7 mouse cellular contexts compared by ENCODE assay signal in the genomic region with DNA sequence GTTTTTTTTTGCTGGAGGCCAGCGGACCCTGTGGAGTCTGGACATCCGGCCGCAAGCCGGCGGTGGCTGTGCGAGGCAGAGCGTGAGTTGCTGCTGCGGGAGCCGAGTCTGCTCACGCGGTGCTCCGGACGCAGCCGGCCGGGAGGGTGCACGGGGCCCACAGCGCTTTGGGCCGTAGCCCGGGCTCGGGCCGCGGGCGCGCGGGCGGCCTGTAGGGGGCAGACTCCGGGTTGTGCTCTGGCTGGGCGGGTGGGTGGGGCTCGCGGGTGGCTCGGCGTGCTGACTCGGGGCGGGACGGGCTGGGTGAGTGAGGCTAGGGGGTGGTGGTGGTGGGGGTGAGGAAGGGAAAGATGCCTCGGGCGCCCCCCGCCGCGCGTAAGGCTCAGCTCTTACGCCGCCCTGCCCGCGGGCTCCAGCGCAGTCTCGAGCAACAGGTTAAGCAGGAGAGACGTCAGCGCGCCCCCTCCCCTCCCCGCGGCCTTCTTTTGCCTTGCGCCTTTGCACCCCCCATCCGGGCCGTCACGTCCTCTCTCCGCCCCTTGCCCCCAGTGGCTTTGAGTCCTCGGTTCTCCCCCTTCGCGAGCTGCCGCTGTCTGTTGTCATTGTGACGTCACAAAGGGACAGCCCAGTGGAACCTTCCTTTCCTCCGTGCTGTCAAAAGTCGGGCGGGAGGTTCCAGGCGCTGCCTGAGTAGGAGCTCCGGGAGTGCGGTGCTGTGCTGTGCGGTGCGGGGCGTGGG. TPM values are rescaled to one million over a fixed set of nuclear protein-coding genes. Genes with fewer than 3 reads are reported as not detected.
DNase-seq lines count a peak whose midpoint lies in the region; ATAC-seq lines count a peak whose summit lies in the region.

No protein-coding gene starts in this region.

- H3K27me3 ChIP-seq in embryonic facial prominence, embryonic 10.5 days (replicated peaks; ENCODE audit: low read depth, poor library complexity, severe bottlenecking): no peaks in the 10 kb centered on the region
- H3K27me3 ChIP-seq in limb, embryonic 13.5 days: no peaks in the 10 kb centered on the region
- H3K27me3 ChIP-seq in midbrain, embryonic 15.5 days (replicated peaks): no peaks in the 10 kb centered on the region

- peak overlapping the region; percentile 82 for H3K4me3 ChIP-seq in embryonic facial prominence, embryonic 10.5 days
- H3K4me3 ChIP-seq in limb, embryonic 13.5 days: peak overlapping the region; percentile 80
- H3K4me3 ChIP-seq in midbrain, embryonic 15.5 days: peak overlapping the region; percentile 80

- no peaks in the 10 kb centered on the region for H3K36me3 ChIP-seq in embryonic facial prominence, embryonic 10.5 days (replicated peaks)
- H3K36me3 ChIP-seq in limb, embryonic 13.5 days: no peaks in the 10 kb centered on the region
- H3K36me3 ChIP-seq in midbrain, embryonic 15.5 days (replicated peaks): no peaks in the 10 kb centered on the region

- 1% methylated on average over 71 of the region's 71 CpGs for WGBS in embryonic facial prominence, embryonic 10.5 days
- under 1% methylated on average over 57 of the region's 71 CpGs for WGBS in limb, embryonic 13.5 days
- WGBS in midbrain, embryonic 15.5 days: under 1% methylated on average over 68 of the region's 71 CpGs

- peak overlapping the region; percentile 81 for H3K4me2 ChIP-seq in limb, embryonic 13.5 days (replicated peaks)
- H3K4me2 ChIP-seq in midbrain, embryonic 15.5 days: peak overlapping the region; percentile 89

- ATAC-seq in granulocyte monocyte progenitor cell, adult 5-6 weeks (replicated peaks; ENCODE audit: poor library complexity, severe bottlenecking): peak; percentile 58
- ATAC-seq in limb, embryonic 13.5 days (ENCODE audit: low FRiP score, low read depth): peak; percentile 24
- ATAC-seq in midbrain, embryonic 15.5 days (replicated peaks): 0 out of 2 replicates have a peak, but pooled peaks have one; percentile 8

- peak overlapping the region; percentile 90 for H3K9ac ChIP-seq in limb, embryonic 13.5 days
- H3K9ac ChIP-seq in midbrain, embryonic 15.5 days: peak overlapping the region; percentile 70

- H3K4me1 ChIP-seq in embryonic facial prominence, embryonic 10.5 days: peaks cover 45% of the 10 kb centered on the region
- peaks cover 43% of the 10 kb centered on the region for H3K4me1 ChIP-seq in limb, embryonic 13.5 days
- peaks cover 28% of the 10 kb centered on the region for H3K4me1 ChIP-seq in midbrain, embryonic 15.5 days

- H3K27ac ChIP-seq in embryonic facial prominence, embryonic 10.5 days (replicated peaks): peak overlapping the region; percentile 92
- peak overlapping the region; percentile 74 for H3K27ac ChIP-seq in limb, embryonic 13.5 days
- peak overlapping the region; percentile 58 for H3K27ac ChIP-seq in midbrain, embryonic 15.5 days

- peak; percentile 95 for DNase-seq in adrenal gland, postnatal 14 days
- peak; percentile 90 for DNase-seq in embryonic facial prominence, embryonic 10.5 days (ENCODE audit: low spot score)
- DNase-seq in kidney, adult 11 months: peak; percentile 85
- peak; percentile 81 to 90 for DNase-seq in spleen, adult 18-20 months

- no peaks in the 10 kb centered on the region for H3K9me3 ChIP-seq in embryonic facial prominence, embryonic 10.5 days
- H3K9me3 ChIP-seq in limb, embryonic 13.5 days: no peaks in the 10 kb centered on the region
- no peaks in the 10 kb centered on the region for H3K9me3 ChIP-seq in midbrain, embryonic 15.5 days

RNA-seq across cellular contexts. Expression of gene Jarid2, which starts 4.3 kb away (rescaled TPM):
- 51.0 and 53.6 TPM in 2 replicates for total RNA-seq in adrenal gland, postnatal 14 days (2021)
- 54.9 and 59.4 TPM in 2 replicates for polyA plus RNA-seq in embryonic facial prominence, embryonic 10.5 days (2016; fragmentation: Nextera tagmentation; extraction: Ambion mirVana)
- 37.8 and 58.5 TPM in 2 replicates for total RNA-seq in granulocyte monocyte progenitor cell, adult 5-6 weeks (2014; fragmentation: Nextera tagmentation)
- total RNA-seq in granulocyte monocyte progenitor cell, adult 5-6 weeks (2017): 31.0 and 37.9 TPM in 2 replicates
- polyA plus RNA-seq in limb, embryonic 13.5 days (2015; fragmentation: Nextera tagmentation; extraction: Ambion mirVana): 48.3 and 53.8 TPM in 2 replicates
- 40.7 and 44.7 TPM in 2 replicates for polyA plus RNA-seq in midbrain, embryonic 15.5 days (2015; fragmentation: Nextera tagmentation; extraction: Ambion mirVana)

Comparison
In these comparisons a context has a peak if more than half of its experiments do, and no peak if none do; other contexts are left out.
1. Peak in every context shown above with its lines: DNase-seq, ATAC-seq, H3K4me3 ChIP-seq and H3K27ac ChIP-seq.
2. ATAC-seq: peak in every context shown above with its lines; median percentile 58 in granulocyte monocyte progenitor cell, adult 5-6 weeks; 24 in limb, embryonic 13.5 days; 8 in midbrain, embryonic 15.5 days.